Mouse (Mus musculus) liver, embryonic 11.5 days (tissue): ENCODE measurements at regions not wholly inside any gene's neighbourhood (a gene's known extent, or its start where the extent isn't known, plus 50 kb on each side); places are given as distances from the start of the nearest gene placed in this dataset.

Source experiments
- ATAC-seq: fragments of 200-750 bp; cut with Nextera tagmentation; replicated peaks from 2 replicates; pipeline ENCODE4 v1.8.0; 2017; ENCODE audit warnings: moderate number of reproducible peaks, mild to moderate bottlenecking, moderate TSS enrichment, moderate library complexity; ENCODE audit not compliant: low FRiP score
- DNase-seq: peaks from one replicate; pipeline ENCODE4 v3.0.0-alpha.2; 2017; ENCODE audit warnings: low spot score
- H3K27ac ChIP-seq: fragments of 300-500 bp; sonication (generic); 2 replicates; pipeline ENCODE4 v1.5.1; 2014; ENCODE audit warnings: mild to moderate bottlenecking, low read depth, low read length, control low read depth
- H3K27me3 ChIP-seq: fragments of 300-500 bp; sonication (generic); replicated peaks from 2 replicates; pipeline ENCODE4 v1.6.1; 2014; ENCODE audit warnings: low read length, mixed read lengths; ENCODE audit not compliant: control insufficient read depth, insufficient read depth
- H3K36me3 ChIP-seq: fragments of 300-500 bp; sonication (generic); 2 replicates; pipeline ENCODE4 v1.6.1; 2014; ENCODE audit warnings: mild to moderate bottlenecking, low read length, moderate library complexity, mixed read lengths; ENCODE audit not compliant: control insufficient read depth, insufficient read depth
- H3K4me1 ChIP-seq: fragments of 300-500 bp; sonication (generic); replicated peaks from 2 replicates; pipeline ENCODE4 v1.6.1; 2014; ENCODE audit warnings: low read length, mixed read lengths; ENCODE audit not compliant: control insufficient read depth, insufficient read depth
- H3K4me2 ChIP-seq: fragments of 300-500 bp; sonication (generic); 2 replicates; pipeline ENCODE4 v1.6.1; 2014; ENCODE audit warnings: mild to moderate bottlenecking, control low read depth, moderate library complexity
- H3K4me3 ChIP-seq: fragments of 300-500 bp; sonication (generic); 2 replicates; pipeline ENCODE4 v1.5.1; 2014; ENCODE audit warnings: low read depth, low read length, control low read depth
- H3K9ac ChIP-seq: fragments of 300-500 bp; sonication (generic); 2 replicates; pipeline ENCODE4 v1.6.1; 2014; ENCODE audit warnings: low read depth, low read length, control low read depth
- H3K9me3 ChIP-seq: fragments of 300-500 bp; sonication (generic); 2 replicates; pipeline ENCODE4 v1.6.1; 2016; ENCODE audit warnings: low read length, inconsistent platforms, mixed read lengths; ENCODE audit not compliant: control insufficient read depth
- WGBS: fragments of 180-500 bp; shearing (Covaris S2); extraction: QIAGEN DNeasy Blood & Tissue Kit; methylation state at CpG from one replicate; pipeline ENCODE4 v1.1.7; 2014; 5-methylcytosine and 5-hydroxymethylcytosine counted together

DNA sequence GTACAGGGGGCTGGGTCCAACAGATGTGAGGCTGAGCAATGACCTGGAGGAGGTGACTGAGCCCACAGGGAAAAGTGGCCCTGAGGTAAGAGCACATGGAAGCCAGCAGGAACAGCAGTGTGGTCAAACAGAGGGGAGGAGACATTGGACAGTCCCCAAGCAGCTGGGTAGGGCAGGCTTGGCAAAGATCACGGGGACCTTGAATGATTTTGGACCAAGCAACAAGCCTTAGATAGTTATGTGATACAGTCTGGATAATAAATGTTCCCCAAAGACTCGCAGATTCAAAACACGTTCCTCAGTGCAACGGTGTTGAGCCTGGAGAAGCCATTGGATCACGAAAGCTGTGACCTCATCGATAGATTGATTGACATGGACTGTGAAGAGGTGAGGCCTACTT is 64.8 kb upstream of the Aldh1b1 start:
- Histone ChIP-seq H3K36me3 (no peaks in the 10 kb centered on the region), H3K9ac (no peak overlapping the region), H3K27ac (no peak overlapping the region), H3K4me3 (no peak overlapping the region), H3K4me2 (no peak overlapping the region), H3K9me3 (no peaks in the 10 kb centered on the region), H3K27me3 (no peaks in the 10 kb centered on the region; the same call in none of the 2 replicates), H3K4me1 (no peaks in the 10 kb centered on the region; the same call in 1 of the 2 replicates)
- whole genome bisulfite sequencing: 87% methylated on average over 6 of the region's 6 CpGs
- ATAC-seq (no peak), DNase-seq (no peak)

DNA sequence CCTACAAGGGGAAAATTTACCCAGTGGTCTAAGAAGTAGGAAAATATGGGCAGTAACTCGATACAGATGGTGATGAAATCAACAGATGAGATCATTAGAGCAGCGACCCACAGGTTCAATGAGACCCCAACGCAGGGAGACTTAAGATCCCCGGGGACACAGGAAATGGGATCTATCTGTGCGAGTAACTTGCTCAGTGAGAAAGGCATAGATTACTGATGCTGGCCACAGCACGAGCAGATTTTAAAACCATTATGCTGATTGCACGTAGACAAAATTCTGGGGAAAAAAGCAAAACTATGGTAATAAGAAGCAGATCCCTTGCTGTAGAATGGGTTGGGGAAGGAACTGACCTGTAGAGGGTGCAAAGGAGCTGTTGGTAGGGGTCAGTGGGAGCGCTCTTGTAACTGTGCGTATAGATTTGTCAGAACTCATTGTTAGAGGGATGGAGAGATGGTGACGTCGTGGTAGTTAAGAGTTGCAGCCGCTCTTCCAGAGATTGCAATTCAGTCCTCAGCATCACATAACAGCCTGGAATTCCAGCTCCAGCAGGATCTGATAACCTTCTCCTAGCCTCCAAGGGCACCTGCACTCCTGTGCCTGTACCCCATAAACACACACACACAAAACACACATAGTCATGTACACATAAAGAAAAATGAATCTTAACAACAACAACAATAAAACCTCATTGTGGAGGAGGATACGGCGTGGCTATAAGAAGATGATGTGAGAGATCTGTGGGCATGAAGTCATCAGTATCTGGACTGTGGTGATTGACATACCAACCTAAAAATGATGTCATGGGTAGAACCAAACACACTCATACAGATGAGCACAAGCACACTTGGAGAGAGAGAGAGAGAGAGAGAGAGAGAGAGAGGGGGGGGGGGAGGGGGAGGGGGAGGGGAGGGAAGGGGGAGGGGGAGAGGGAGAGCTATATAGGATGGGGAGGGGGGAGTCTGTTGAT is 67.7 kb upstream of the Aldh1b1 start:
- no peak overlapping the region for H3K27ac ChIP-seq
- DNase-seq (no peak), ATAC-seq (no peak)
- H3K9ac ChIP-seq: no peak overlapping the region
- no peak overlapping the region for H3K4me2 ChIP-seq
- H3K4me3 ChIP-seq: no peak overlapping the region
- no peaks in the 10 kb centered on the region for H3K9me3 ChIP-seq
- 36% methylated on average over 14 of the region's 14 CpGs for WGBS
- no peaks in the 10 kb centered on the region; the same call in 1 of the 2 replicates for H3K4me1 ChIP-seq
- no peaks in the 10 kb centered on the region for H3K36me3 ChIP-seq
- no peaks in the 10 kb centered on the region; the same call in 1 of the 2 replicates for H3K27me3 ChIP-seq

DNA sequence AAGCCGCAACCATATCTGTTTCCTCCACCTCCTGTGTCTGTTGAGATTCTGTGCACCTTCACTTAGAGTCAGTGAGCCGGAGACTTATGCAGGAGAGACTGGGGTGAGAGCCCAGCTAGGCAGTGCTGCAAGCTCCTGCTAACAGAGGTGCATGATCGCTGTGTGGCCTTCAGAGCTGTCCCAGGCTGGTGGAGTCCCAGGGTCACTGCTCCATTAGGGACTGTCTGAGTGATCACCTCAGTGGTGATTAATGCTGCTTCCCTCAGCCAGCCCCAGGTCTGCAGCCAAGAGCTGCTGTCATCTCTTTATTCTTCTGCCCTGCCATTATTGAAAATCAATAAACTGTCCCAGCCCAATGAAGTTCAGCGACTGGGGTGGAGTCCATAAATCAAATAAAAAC is 69.0 kb upstream of the Aldh1b1 start:
- H3K27me3 ChIP-seq: no peaks in the 10 kb centered on the region; the same call in 1 of the 2 replicates
- WGBS: 64% methylated on average over 4 of the region's 4 CpGs
- H3K4me1 ChIP-seq: no peaks in the 10 kb centered on the region; the same call in 1 of the 2 replicates
- H3K9ac ChIP-seq: no peak overlapping the region
- H3K4me2 ChIP-seq: no peak overlapping the region
- no peak for DNase-seq
- H3K4me3 ChIP-seq: no peak overlapping the region
- H3K36me3 ChIP-seq: no peaks in the 10 kb centered on the region
- H3K9me3 ChIP-seq: no peaks in the 10 kb centered on the region
- no peak overlapping the region for H3K27ac ChIP-seq
- ATAC-seq: no peak

DNA sequence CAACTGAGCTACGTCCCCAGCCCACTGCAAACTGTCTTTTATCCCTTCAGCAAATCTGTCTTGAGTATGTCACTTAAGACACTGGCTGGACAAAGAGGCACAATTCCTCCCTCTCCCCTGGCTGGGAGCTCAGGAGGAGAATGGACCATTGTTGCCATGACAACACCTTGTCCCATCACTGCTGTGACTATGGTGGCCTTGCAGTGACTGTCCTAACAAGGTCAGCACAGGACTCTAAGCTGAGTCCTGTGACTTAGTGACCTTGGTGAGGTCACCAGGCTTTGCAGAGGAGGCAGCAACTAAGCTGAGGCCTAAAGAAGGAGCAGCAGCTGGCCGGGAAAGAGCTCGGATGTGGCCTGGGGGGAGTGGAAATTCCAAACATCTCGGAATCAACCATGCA is 70.0 kb upstream of the Aldh1b1 start:
- Histone ChIP-seq H3K9ac (no peak overlapping the region), H3K4me1 (no peaks in the 10 kb centered on the region; the same call in 1 of the 2 replicates), H3K9me3 (no peaks in the 10 kb centered on the region), H3K4me3 (no peak overlapping the region), H3K36me3 (no peaks in the 10 kb centered on the region), H3K4me2 (no peak overlapping the region), H3K27me3 (no peaks in the 10 kb centered on the region; the same call in 1 of the 2 replicates), H3K27ac (no peak overlapping the region)
- 62% methylated on average over 4 of the region's 4 CpGs for WGBS
- ATAC-seq: no peak
- DNase-seq: no peak

DNA sequence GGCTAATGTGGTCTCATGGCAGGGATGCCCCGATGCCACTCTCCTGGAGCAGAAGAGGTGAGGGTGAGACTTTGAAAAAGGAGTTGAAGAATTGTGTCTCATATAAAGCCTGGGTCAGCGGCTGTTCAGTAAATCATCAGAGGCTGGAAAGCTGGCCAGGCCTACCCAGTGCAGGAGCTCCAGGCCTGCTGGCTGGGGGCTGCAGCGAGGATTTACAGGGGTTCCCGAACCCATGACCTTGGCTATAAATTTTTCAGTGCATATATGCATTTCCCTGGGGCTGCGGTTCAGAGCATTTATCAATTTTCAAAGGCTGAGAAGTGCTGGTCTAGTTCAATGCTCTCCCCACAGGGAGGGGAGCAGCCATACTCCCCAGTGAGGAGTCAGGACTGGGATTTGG is 70.9 kb upstream of the Aldh1b1 start:
- Histone ChIP-seq H3K4me1 (no peaks in the 10 kb centered on the region; the same call in 1 of the 2 replicates), H3K9ac (no peak overlapping the region), H3K4me2 (no peak overlapping the region), H3K4me3 (no peak overlapping the region), H3K27me3 (no peaks in the 10 kb centered on the region; the same call in 1 of the 2 replicates), H3K36me3 (no peaks in the 10 kb centered on the region), H3K9me3 (no peaks in the 10 kb centered on the region), H3K27ac (no peak overlapping the region)
- ATAC-seq (no peak), DNase-seq (no peak)
- 66% methylated on average over 5 of the region's 5 CpGs for WGBS

DNA sequence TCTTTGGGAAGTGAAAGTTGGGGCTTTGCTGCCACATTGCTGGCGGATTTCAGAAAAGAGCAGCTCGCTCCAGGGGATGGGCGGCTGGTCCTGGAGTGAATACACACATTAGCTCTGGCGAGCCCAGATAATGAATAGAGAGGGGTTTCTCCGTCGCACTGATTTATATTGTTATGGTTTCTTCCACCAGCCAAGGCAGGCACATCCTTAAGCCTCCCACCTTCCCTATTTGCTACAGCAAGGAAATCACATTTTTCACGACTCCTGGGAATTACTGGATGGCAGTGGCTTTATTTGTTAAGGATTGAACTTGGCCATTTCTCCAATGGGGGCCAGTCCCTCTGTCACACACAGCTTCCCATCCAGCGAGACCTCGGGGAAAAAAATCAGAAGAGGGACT is 71.3 kb upstream of the Aldh1b1 start:
- no peaks in the 10 kb centered on the region; the same call in 1 of the 2 replicates for H3K4me1 ChIP-seq
- no peak overlapping the region for H3K27ac ChIP-seq
- H3K4me3 ChIP-seq: no peak overlapping the region
- DNase-seq (no peak), ATAC-seq (no peak)
- H3K9me3 ChIP-seq: no peaks in the 10 kb centered on the region
- no peaks in the 10 kb centered on the region; the same call in 1 of the 2 replicates for H3K27me3 ChIP-seq
- H3K36me3 ChIP-seq: no peaks in the 10 kb centered on the region
- H3K9ac ChIP-seq: no peak overlapping the region
- H3K4me2 ChIP-seq: no peak overlapping the region
- 59% methylated on average over 9 of the region's 9 CpGs for WGBS

DNA sequence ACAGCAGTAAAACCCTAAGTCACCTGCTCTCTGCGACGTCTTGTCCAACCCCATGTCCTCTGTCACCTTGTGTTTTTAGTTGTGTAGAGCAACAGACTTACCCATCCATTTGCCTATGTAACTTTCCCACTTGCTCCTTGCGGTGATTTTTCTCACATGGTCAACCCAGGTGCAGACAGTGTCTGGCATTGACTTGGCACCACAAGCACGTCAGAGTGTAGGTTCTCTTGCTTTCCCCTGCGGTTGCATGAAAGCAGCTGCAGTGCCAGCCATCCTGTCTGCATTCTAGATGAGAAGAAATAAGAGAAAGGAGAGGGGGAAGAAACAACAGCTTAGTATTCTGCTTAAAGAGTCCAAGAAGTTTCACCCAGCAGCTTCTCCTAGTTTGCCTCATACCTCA is 72.0 kb upstream of the Aldh1b1 start:
- H3K27ac ChIP-seq: no peak overlapping the region
- H3K4me3 ChIP-seq: no peak overlapping the region
- no peaks in the 10 kb centered on the region; the same call in 1 of the 2 replicates for H3K4me1 ChIP-seq
- ATAC-seq: no peak
- H3K9me3 ChIP-seq: no peaks in the 10 kb centered on the region
- no peak overlapping the region for H3K9ac ChIP-seq
- no peak overlapping the region for H3K4me2 ChIP-seq
- H3K36me3 ChIP-seq: no peaks in the 10 kb centered on the region
- 87% methylated on average over 5 of the region's 5 CpGs for WGBS
- DNase-seq: no peak
- H3K27me3 ChIP-seq: no peaks in the 10 kb centered on the region; the same call in 1 of the 2 replicates

DNA sequence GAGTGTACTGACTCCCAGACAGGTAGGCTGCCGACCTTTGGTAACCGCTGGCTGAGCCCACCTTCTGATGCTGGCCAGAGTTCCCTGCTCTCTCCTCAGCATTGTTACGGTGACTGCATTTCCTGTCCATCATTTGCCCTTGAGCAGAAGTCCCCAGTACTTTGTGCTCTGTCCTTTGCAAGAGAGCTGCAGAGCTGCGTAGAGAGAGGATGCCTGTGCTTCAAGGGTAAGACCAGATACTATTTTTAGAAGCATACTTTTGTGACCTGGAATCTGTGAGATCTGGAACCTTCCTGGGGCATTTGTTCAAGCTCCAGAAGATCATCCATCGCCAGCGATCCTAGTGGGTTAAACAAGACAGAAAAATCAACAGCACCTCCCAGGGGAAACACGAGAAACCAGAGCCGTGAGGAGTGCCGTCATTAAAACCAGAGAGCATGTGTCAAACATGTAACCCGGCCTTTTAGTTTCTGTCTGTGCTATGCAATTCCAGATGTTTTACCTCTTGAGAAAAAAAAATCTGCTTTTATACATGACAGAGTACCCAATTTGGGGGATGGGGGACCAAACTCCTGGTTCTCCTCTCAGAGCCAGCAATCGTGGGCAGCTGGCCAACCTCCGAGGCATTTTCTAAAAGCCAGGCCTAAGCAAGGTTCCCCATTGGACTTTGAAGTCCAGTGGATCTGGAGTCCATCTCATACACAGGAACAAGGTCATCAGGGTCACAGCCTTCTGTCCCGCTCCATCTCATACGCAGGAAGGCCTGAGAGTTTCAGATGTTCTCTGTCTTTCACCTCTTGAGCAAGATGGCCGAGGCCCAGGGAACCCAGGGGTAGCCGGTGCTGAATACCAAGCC is 73.5 kb upstream of the Aldh1b1 start:
- no peaks in the 10 kb centered on the region; the same call in 1 of the 2 replicates for H3K4me1 ChIP-seq
- no peaks in the 10 kb centered on the region for H3K9me3 ChIP-seq
- DNase-seq (no peak), ATAC-seq (no peak)
- H3K27ac ChIP-seq: no peak overlapping the region
- H3K36me3 ChIP-seq: no peaks in the 10 kb centered on the region
- H3K4me2 ChIP-seq: no peak overlapping the region
- no peak overlapping the region for H3K9ac ChIP-seq
- no peak overlapping the region for H3K4me3 ChIP-seq
- H3K27me3 ChIP-seq: no peaks in the 10 kb centered on the region; the same call in 1 of the 2 replicates
- 73% methylated on average over 16 of the region's 16 CpGs for WGBS
